Mouse (Mus musculus): ENCODE data around the gene Tmem190. TPM values are rescaled to one million over a fixed set of nuclear protein-coding genes. Genes with fewer than 3 reads are reported as not detected.

The Tmem190 gene
- not detected in 2 replicates for total RNA-seq (2014; rRNA removed)
- polyA plus RNA-seq (2015; fragmentation: Nextera tagmentation; extraction: Ambion mirVana): not detected in 2 replicates

- Histone ChIP-seq H3K4me1 (ENCODE audit: insufficient read depth) (no peaks in the 10 kb centered on the region), H3K27ac (ENCODE audit: low read depth, low read length) (no peak within 1 kb of the TSS), H3K4me2 (ENCODE audit: low read depth) (no peak within 1 kb of the TSS), H3K4me3 (ENCODE audit: low read depth, low read length) (no peak within 1 kb of the TSS), H3K9me3 (ENCODE audit: low read length) (no peaks in the 10 kb centered on the region), H3K27me3 (ENCODE audit: insufficient read depth, low read length) (peaks cover 11% of the 10 kb centered on the region), H3K9ac (no peak within 1 kb of the TSS), H3K36me3 (ENCODE audit: insufficient read depth) (no peaks in the 10 kb centered on the region)
- DNase-seq: no peak
- no peak for TF ChIP-seq CTCF (IDR thresholded peaks at IDR 0.05; ENCODE audit: low read depth)
- 83% methylated on average over 2 of the region's 2 CpGs for WGBS
- ATAC-seq: no peak
Observed at GRCm38 (mm10) chr7:4782759-4783158, at the start of gene Tmem190, which contains the start of gene Il11. Tmem190 (plus strand) TSS chr7:4782937. Il11 (minus strand) TSS chr7:4782859.

- ATAC-seq (no peak), DNase-seq (no peak)
- H3K4me3 ChIP-seq (ENCODE audit: low read depth, low read length): no peak overlapping the region
- H3K27me3 ChIP-seq (ENCODE audit: insufficient read depth, low read length): no peaks in the 10 kb centered on the region
- H3K9me3 ChIP-seq (ENCODE audit: low read length): no peaks in the 10 kb centered on the region
- H3K9ac ChIP-seq: no peak overlapping the region
- H3K36me3 ChIP-seq (ENCODE audit: insufficient read depth): no peaks in the 10 kb centered on the region
- H3K4me2 ChIP-seq (ENCODE audit: low read depth): no peak overlapping the region
- no peak for TF ChIP-seq CTCF (IDR thresholded peaks at IDR 0.05; ENCODE audit: low read depth)
- no peaks in the 10 kb centered on the region for H3K4me1 ChIP-seq (ENCODE audit: insufficient read depth)
- no peak overlapping the region for H3K27ac ChIP-seq (ENCODE audit: low read depth, low read length)
- 73% methylated on average over 6 of the region's 6 CpGs for WGBS
Observed at GRCm38 (mm10) chr7:4732968-4733392, 49.8 kb upstream of the Tmem190 start.

- peak overlapping the region; percentile 2; the same call in 1 of the 2 replicates for H3K9ac ChIP-seq
Observed at GRCm38 (mm10) chr7:4739041-4739543, 43.6 kb upstream of the Tmem190 start.

GRCm38 (mm10) chr7:4739544-4740275 lies 43.0 kb upstream of the Tmem190 start, which contains the start of gene Kmt5c:
Kmt5c (plus strand) TSS chr7:4740115.
- Histone ChIP-seq H3K36me3 (ENCODE audit: insufficient read depth) (0 out of 2 replicates have a peak, but pooled peaks cover 4% of the 10 kb centered on the region), H3K9ac (peak within 1 kb of the TSS; percentile 76), H3K4me1 (ENCODE audit: insufficient read depth) (peaks cover 13% of the 10 kb centered on the region), H3K27ac (ENCODE audit: low read depth, low read length) (peak within 1 kb of the TSS; percentile 89), H3K27me3 (ENCODE audit: insufficient read depth, low read length) (no peaks in the 10 kb centered on the region), H3K9me3 (ENCODE audit: low read length) (no peaks in the 10 kb centered on the region), H3K4me2 (ENCODE audit: low read depth) (peak within 1 kb of the TSS; percentile 71), H3K4me3 (ENCODE audit: low read depth, low read length) (peak within 1 kb of the TSS; percentile 63)
- TF ChIP-seq CTCF (IDR thresholded peaks at IDR 0.05; ENCODE audit: low read depth): peak; percentile 57
- ATAC-seq: peak; percentile 95
- under 1% methylated on average over 42 of the region's 44 CpGs for WGBS
- peak; percentile 100 for DNase-seq

More at GRCm38 (mm10) chr7:4739041-4739543, 43.6 kb upstream of the Tmem190 start:
- ATAC-seq (no peak), DNase-seq (no peak)
- 22% methylated on average over 10 of the region's 10 CpGs for WGBS
- Histone ChIP-seq H3K9me3 (ENCODE audit: low read length) (no peaks in the 10 kb centered on the region), H3K27me3 (ENCODE audit: insufficient read depth, low read length) (no peaks in the 10 kb centered on the region), H3K36me3 (ENCODE audit: insufficient read depth) (no peaks in the 10 kb centered on the region), H3K4me1 (ENCODE audit: insufficient read depth) (peaks cover 13% of the 10 kb centered on the region), H3K4me2 (ENCODE audit: low read depth) (peak overlapping the region; percentile 45), H3K27ac (ENCODE audit: low read depth, low read length) (peak overlapping the region; percentile 57), H3K4me3 (ENCODE audit: low read depth, low read length) (peak overlapping the region; percentile 31)
- no peak for TF ChIP-seq CTCF (IDR thresholded peaks at IDR 0.05; ENCODE audit: low read depth)

GRCm38 (mm10) chr7:4740309-4740727 lies 42.4 kb upstream of the Tmem190 start:
- Histone ChIP-seq H3K36me3 (ENCODE audit: insufficient read depth) (0 out of 2 replicates have a peak, but pooled peaks cover 6% of the 10 kb centered on the region), H3K9ac (peak overlapping the region; percentile 76), H3K27me3 (ENCODE audit: insufficient read depth, low read length) (no peaks in the 10 kb centered on the region), H3K4me1 (ENCODE audit: insufficient read depth) (peaks cover 13% of the 10 kb centered on the region), H3K4me3 (ENCODE audit: low read depth, low read length) (peak overlapping the region; percentile 63), H3K4me2 (ENCODE audit: low read depth) (peak overlapping the region; percentile 71), H3K9me3 (ENCODE audit: low read length) (no peaks in the 10 kb centered on the region), H3K27ac (ENCODE audit: low read depth, low read length) (peak overlapping the region; percentile 89)
- TF ChIP-seq CTCF (IDR thresholded peaks at IDR 0.05; ENCODE audit: low read depth): no peak
- no peak for DNase-seq
- WGBS: 4% methylated on average over 12 of the region's 14 CpGs
- peak; percentile 10 for ATAC-seq

- peak overlapping the region; percentile 63 for H3K4me3 ChIP-seq (ENCODE audit: low read depth, low read length)
Observed at GRCm38 (mm10) chr7:4741151-4741550, 41.6 kb upstream of the Tmem190 start.

More at GRCm38 (mm10) chr7:4741151-4741550, 41.6 kb upstream of the Tmem190 start:
- ATAC-seq (no peak), DNase-seq (no peak)
- peak overlapping the region; percentile 76 for H3K9ac ChIP-seq
- 2% methylated on average over 4 of the region's 4 CpGs for WGBS
- peaks cover 10% of the 10 kb centered on the region; the same call in 1 of the 2 replicates for H3K36me3 ChIP-seq (ENCODE audit: insufficient read depth)
- peaks cover 13% of the 10 kb centered on the region for H3K4me1 ChIP-seq (ENCODE audit: insufficient read depth)
- peak overlapping the region; percentile 71 for H3K4me2 ChIP-seq (ENCODE audit: low read depth)
- no peaks in the 10 kb centered on the region for H3K27me3 ChIP-seq (ENCODE audit: insufficient read depth, low read length)
- H3K27ac ChIP-seq (ENCODE audit: low read depth, low read length): peak overlapping the region; percentile 89
- TF ChIP-seq CTCF (IDR thresholded peaks at IDR 0.05; ENCODE audit: low read depth): no peak
- H3K9me3 ChIP-seq (ENCODE audit: low read length): no peaks in the 10 kb centered on the region

Measured in forebrain, postnatal 0 days (tissue).